Mouse (Mus musculus) heart, embryonic 14.5 days (tissue): ENCODE results near the gene 9530053A07Rik. TPM values are rescaled to one million over a fixed set of nuclear protein-coding genes. Genes with fewer than 3 reads are reported as not detected.
"Not testable (repeated sequence)": the region's sequence is repeated elsewhere in the genome, so short reads cannot be mapped to it uniquely, and the experiment has no call there.

Source experiments
- ATAC-seq: fragments of 200-750 bp; cut with Nextera tagmentation; 2 replicates; pipeline ENCODE4 v1.8.0; 2017; ENCODE audit warnings: low read depth, moderate TSS enrichment; ENCODE audit not compliant: insufficient number of reproducible peaks, insufficient read depth, low FRiP score
- H3K27ac ChIP-seq, 2 experiments: fragments of 200-500 bp in 1 of 2; fragments of 300-500 bp in 1 of 2; sonication (generic) in 1 of 2; replicated peaks in 1 of 2; 2 replicates each; pipeline ENCODE4 v1.5.1; 2012 to 2014; ENCODE audit warnings: low read depth in 2 of 2, low read length in 2 of 2, control low read depth in 1 of 2, mild to moderate bottlenecking in 1 of 2, mixed read lengths in 1 of 2; ENCODE audit not compliant: control insufficient read depth in 1 of 2, insufficient read depth in 1 of 2
- H3K27me3 ChIP-seq: fragments of 300-500 bp; sonication (generic); 2 replicates; pipeline ENCODE4 v1.6.1; 2014; ENCODE audit warnings: mild to moderate bottlenecking, low read length, control low read depth; ENCODE audit not compliant: control insufficient read depth, insufficient read depth
- H3K36me3 ChIP-seq: fragments of 300-500 bp; sonication (generic); 2 replicates; pipeline ENCODE4 v1.6.1; 2014; ENCODE audit warnings: mild to moderate bottlenecking, control low read depth, low read length, mixed read lengths; ENCODE audit not compliant: control insufficient read depth, insufficient read depth
- H3K4me1 ChIP-seq, 2 experiments: fragments of 200-500 bp in 1 of 2; fragments of 300-500 bp in 1 of 2; sonication (generic) in 1 of 2; 2 replicates each; pipeline ENCODE4 v1.6.1; 2012 to 2014; ENCODE audit warnings: low read length in 2 of 2, control low read depth in 1 of 2, mixed read lengths in 1 of 2; ENCODE audit not compliant: control insufficient read depth in 2 of 2, insufficient read depth in 2 of 2
- H3K4me2 ChIP-seq: fragments of 300-500 bp; sonication (generic); 2 replicates; pipeline ENCODE4 v1.6.1; 2014; ENCODE audit warnings: mild to moderate bottlenecking, low read length
- H3K4me3 ChIP-seq, 2 experiments: fragments of 200-500 bp in 1 of 2; fragments of 300-500 bp in 1 of 2; sonication (generic) in 1 of 2; 2 replicates each; pipeline ENCODE4 v1.5.1; 2012 to 2014; ENCODE audit warnings: low read length in 2 of 2, mild to moderate bottlenecking in 2 of 2, control low read depth in 1 of 2, low read depth in 1 of 2, moderate library complexity in 1 of 2; ENCODE audit not compliant: control insufficient read depth in 1 of 2, insufficient read depth in 1 of 2
- H3K9ac ChIP-seq: fragments of 300-500 bp; sonication (generic); 2 replicates; pipeline ENCODE4 v1.6.1; 2014; ENCODE audit warnings: mild to moderate bottlenecking, low read length
- H3K9me3 ChIP-seq: fragments of 300-500 bp; sonication (generic); 2 replicates; pipeline ENCODE4 v1.6.1; 2016; ENCODE audit warnings: low read length, control low read depth; ENCODE audit not compliant: control insufficient read depth
- WGBS: fragments of 180-500 bp; shearing (Covaris S2); extraction: QIAGEN DNeasy Blood & Tissue Kit; methylation state at CpG from one replicate; pipeline ENCODE4 v1.1.7; 2014; 5-methylcytosine and 5-hydroxymethylcytosine counted together
- polyA plus RNA-seq: library from polyadenylated mRNA; unstranded; fragments of >200 nt; fragmentation: Nextera tagmentation; extraction: Ambion mirVana; gene quantifications from 2 replicates; pipeline ENCODE4 v1.2.1, GENCODE M21; 2014

The 9530053A07Rik gene
- polyA plus RNA-seq, 1 experiment from 2014 or later: not detected

DNA sequence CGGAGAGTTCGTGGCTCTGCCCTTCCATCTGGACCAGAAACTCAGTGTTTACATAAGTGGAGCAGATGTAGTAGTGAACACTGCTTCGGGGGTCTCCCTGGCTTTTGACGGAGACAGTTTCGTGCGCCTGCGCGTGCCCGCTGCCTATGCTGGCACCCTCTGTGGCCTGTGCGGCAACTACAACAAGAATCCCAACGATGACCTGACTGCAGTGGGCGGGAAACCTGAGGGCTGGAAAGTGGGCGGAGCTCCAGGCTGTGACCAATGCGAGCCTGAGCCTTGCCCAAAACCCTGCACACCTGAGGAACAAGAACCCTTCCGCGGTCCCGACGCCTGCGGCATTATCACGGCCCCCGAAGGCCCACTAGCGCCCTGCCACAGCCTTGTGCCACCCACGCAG is 24.6 kb upstream of the 9530053A07Rik start:
- peaks cover 4% of the 10 kb centered on the region; the same call in 1 of the 2 replicates for H3K27me3 ChIP-seq
- peak overlapping the region; percentile 40; the same call in 1 of the 2 replicates for H3K9ac ChIP-seq
- ATAC-seq: no peak
- peak overlapping the region; percentile 54 for H3K4me2 ChIP-seq
- WGBS: 5% methylated on average over 23 of the region's 23 CpGs
- no peak overlapping the region for H3K27ac ChIP-seq
- peak overlapping the region in 1 of 2 experiments; percentile 6; a peak in 1 of 4 replicates for H3K4me3 ChIP-seq
- H3K9me3 ChIP-seq: no peaks in the 10 kb centered on the region
- H3K36me3 ChIP-seq: no peaks in the 10 kb centered on the region
- H3K4me1 ChIP-seq: no peaks in the 10 kb centered on the region; a peak in 1 of 4 replicates

GRCm38 (mm10) chr7:28106241-28106640 is 23.0 kb upstream of the 9530053A07Rik start:
- no peaks in the 10 kb centered on the region for H3K9me3 ChIP-seq
- WGBS: 87% methylated on average over 11 of the region's 11 CpGs
- H3K36me3 ChIP-seq: no peaks in the 10 kb centered on the region
- ATAC-seq: no peak
- H3K4me3 ChIP-seq: no peak overlapping the region
- no peak overlapping the region for H3K27ac ChIP-seq
- H3K4me1 ChIP-seq: no peaks in the 10 kb centered on the region; a peak in 1 of 4 replicates
- H3K27me3 ChIP-seq: peaks cover 4% of the 10 kb centered on the region; the same call in 1 of the 2 replicates
- no peak overlapping the region for H3K9ac ChIP-seq
- H3K4me2 ChIP-seq: no peak overlapping the region

GRCm38 (mm10) chr7:28114648-28115047 is 14.6 kb upstream of the 9530053A07Rik start:
- H3K4me3 ChIP-seq: no peak overlapping the region
- no peak overlapping the region for H3K27ac ChIP-seq
- WGBS: 53% methylated on average over 2 of the region's 2 CpGs
- H3K27me3 ChIP-seq: no peaks in the 10 kb centered on the region
- no peaks in the 10 kb centered on the region for H3K4me1 ChIP-seq
- ATAC-seq: no peak
- no peaks in the 10 kb centered on the region for H3K36me3 ChIP-seq
- no peak overlapping the region for H3K9ac ChIP-seq
- H3K4me2 ChIP-seq: no peak overlapping the region
- no peaks in the 10 kb centered on the region for H3K9me3 ChIP-seq

DNA sequence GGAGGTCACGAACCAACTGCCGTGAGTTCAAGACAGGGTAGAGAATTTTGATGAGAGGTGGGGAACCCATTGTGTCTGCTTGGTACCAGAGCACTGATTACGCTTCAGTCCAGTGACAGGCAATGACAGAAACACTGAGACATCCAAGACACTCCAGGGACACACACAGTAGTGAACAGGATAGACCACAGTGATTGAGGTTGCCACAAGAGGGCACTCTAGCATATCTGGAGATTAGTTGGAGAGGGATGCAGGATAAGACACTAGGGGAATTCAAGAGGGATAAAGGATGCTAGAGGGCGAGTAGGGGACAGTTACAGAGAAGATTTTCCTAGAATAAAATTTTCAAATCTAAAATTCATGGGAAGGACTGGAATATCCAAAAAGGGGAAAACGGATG is 8.3 kb downstream of the 9530053A07Rik start:
- H3K36me3 ChIP-seq: no peaks in the 10 kb centered on the region
- no peaks in the 10 kb centered on the region for H3K4me1 ChIP-seq
- no peak overlapping the region for H3K9ac ChIP-seq
- H3K4me3 ChIP-seq: no peak overlapping the region
- no peaks in the 10 kb centered on the region for H3K27me3 ChIP-seq
- ATAC-seq: no peak
- H3K27ac ChIP-seq: no peak overlapping the region
- no peaks in the 10 kb centered on the region for H3K9me3 ChIP-seq
- 56% methylated on average over 5 of the region's 5 CpGs for WGBS
- H3K4me2 ChIP-seq: no peak overlapping the region

DNA sequence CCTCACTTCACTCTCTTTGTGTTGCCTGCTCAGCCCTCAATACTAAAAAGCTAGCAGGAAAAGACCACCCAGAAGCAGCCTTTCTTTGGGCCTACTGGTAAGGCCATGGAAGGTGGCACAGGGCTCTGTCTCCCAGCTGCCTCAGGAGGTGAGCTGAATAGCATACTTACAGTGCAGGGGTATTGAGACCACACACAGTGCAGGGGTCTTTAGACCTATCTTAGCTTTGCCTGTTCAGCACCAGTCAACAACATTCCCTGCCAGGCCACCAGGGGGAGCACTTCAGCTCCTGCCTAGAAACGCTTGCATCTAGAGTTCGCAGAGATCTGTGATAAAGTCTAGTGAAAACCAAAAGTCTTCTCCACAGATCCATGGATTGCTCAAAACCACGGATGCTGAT is 19.0 kb downstream of the 9530053A07Rik start:
- ATAC-seq: no peak

GRCm38 (mm10) chr7:28149841-28150240 is 20.6 kb downstream of the 9530053A07Rik start:
- no peaks in the 10 kb centered on the region for H3K36me3 ChIP-seq

More for the DNA sequence above, 19.0 kb downstream of the 9530053A07Rik start:
- 14% methylated on average over 3 of the region's 3 CpGs for WGBS
- no peak overlapping the region for H3K27ac ChIP-seq
- no peak overlapping the region for H3K4me3 ChIP-seq
- H3K36me3 ChIP-seq: no peaks in the 10 kb centered on the region
- no peaks in the 10 kb centered on the region for H3K4me1 ChIP-seq
- no peak overlapping the region for H3K4me2 ChIP-seq
- 0 out of 2 replicates have a peak, but pooled peaks cover 8% of the 10 kb centered on the region for H3K9me3 ChIP-seq
- peaks cover 12% of the 10 kb centered on the region; the same call in 1 of the 2 replicates for H3K27me3 ChIP-seq
- H3K9ac ChIP-seq: no peak overlapping the region

DNA sequence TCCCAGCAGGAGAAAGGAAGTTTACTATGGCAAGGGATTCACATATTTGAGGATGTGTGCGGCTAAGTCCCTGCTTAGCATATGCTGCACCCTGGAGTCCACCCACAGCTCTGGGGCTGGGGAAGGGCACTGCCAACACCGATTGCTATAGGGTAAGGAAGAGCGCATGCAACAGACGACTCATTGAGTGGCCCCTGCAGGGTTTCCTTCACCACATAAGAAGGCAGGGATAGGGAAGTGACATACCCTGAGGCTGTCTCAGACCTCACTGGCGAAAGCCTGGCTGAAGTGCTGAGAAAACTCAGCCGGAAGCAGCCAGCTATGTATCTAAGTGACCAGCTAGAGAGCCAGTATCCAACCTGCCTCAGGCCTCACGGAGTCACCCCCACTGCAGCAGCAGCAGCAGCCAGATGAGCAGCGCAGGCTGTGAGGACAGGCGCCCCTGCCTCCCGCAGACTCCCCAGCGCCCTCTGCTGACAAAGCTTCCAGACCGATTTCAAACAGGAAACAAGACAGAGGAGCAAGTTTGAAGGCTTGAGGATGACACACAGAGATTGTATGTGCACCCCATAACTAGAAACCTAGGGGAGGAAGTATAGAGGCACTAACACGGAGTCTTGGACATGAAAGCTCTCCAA is 22.4 kb downstream of the 9530053A07Rik start:
- no peak overlapping the region for H3K27ac ChIP-seq
- 15% methylated on average over 13 of the region's 13 CpGs for WGBS
- no peaks in the 10 kb centered on the region for H3K36me3 ChIP-seq

More at GRCm38 (mm10) chr7:28149841-28150240, 20.6 kb downstream of the 9530053A07Rik start:
- no peak for ATAC-seq
- Histone ChIP-seq H3K27me3 (peaks cover 12% of the 10 kb centered on the region; the same call in 1 of the 2 replicates), H3K4me1 (no peaks in the 10 kb centered on the region), H3K27ac (no peak overlapping the region), H3K4me2 (no peak overlapping the region), H3K9me3 (no peaks in the 10 kb centered on the region), H3K9ac (no peak overlapping the region), H3K4me3 (no peak overlapping the region)
- 84% methylated on average over 1 of the region's 1 CpGs for WGBS

DNA sequence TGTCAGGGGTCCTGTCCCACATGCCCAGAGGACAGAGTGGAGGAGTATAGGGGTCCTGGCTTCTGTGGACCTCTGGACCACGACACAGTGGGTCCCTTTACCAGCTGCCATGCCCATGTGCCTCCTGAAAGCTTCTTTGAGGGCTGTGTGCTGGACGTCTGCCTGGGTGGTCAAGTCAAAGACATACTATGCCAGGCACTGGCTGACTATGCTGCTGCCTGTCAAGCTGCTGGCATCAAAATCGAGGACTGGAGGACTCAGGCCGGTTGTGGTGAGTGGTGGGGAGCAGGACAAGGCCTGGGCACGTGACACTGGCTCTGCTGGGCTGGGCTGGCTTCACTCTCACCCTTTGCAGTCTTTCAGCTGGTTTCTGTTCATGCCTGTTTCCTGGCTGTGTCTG is 24.3 kb downstream of the 9530053A07Rik start:
- not testable (repeated sequence) for H3K27ac ChIP-seq, H3K4me3 ChIP-seq, H3K4me2 ChIP-seq, H3K9ac ChIP-seq, H3K4me1 ChIP-seq, H3K9me3 ChIP-seq, H3K27me3 ChIP-seq, H3K36me3 ChIP-seq, ATAC-seq
- WGBS: 29% methylated on average over 5 of the region's 5 CpGs

More for the DNA sequence above, 22.4 kb downstream of the 9530053A07Rik start:
- no peak overlapping the region for H3K4me3 ChIP-seq
- H3K9ac ChIP-seq: no peak overlapping the region
- no peaks in the 10 kb centered on the region for H3K4me1 ChIP-seq
- peaks cover 11% of the 10 kb centered on the region; the same call in 1 of the 2 replicates for H3K27me3 ChIP-seq
- no peak overlapping the region for H3K4me2 ChIP-seq
- no peak for ATAC-seq
- H3K9me3 ChIP-seq: no peaks in the 10 kb centered on the region
